Mouse (Mus musculus) liver, embryonic 13.5 days (tissue): ENCODE data around the gene Ldhc. TPM values are rescaled to one million over a fixed set of nuclear protein-coding genes. Genes with fewer than 3 reads are reported as not detected.

Source experiments
- ATAC-seq: fragments of 200-750 bp; cut with Nextera tagmentation; 2 replicates; pipeline ENCODE4 v1.8.0; 2017; ENCODE audit warnings: low read depth, mild to moderate bottlenecking, moderate number of reproducible peaks, moderate library complexity
- DNase-seq: peaks from one replicate; pipeline ENCODE4 v3.0.0; 2022
- H3K27ac ChIP-seq: fragments of 300-500 bp; sonication (generic); 2 replicates; pipeline ENCODE4 v1.5.1; 2015; ENCODE audit warnings: moderate library complexity, mild to moderate bottlenecking, inconsistent platforms
- H3K27me3 ChIP-seq: fragments of 300-500 bp; sonication (generic); 2 replicates; pipeline ENCODE4 v1.6.1; 2015; ENCODE audit warnings: mild to moderate bottlenecking, inconsistent platforms
- H3K36me3 ChIP-seq: fragments of 300-500 bp; sonication (generic); 2 replicates; pipeline ENCODE4 v1.6.1; 2015; ENCODE audit warnings: mild to moderate bottlenecking, inconsistent platforms
- H3K4me1 ChIP-seq: fragments of 300-500 bp; sonication (generic); replicated peaks from 2 replicates; pipeline ENCODE4 v1.6.1; 2015; ENCODE audit warnings: inconsistent platforms
- H3K4me2 ChIP-seq: fragments of 300-500 bp; sonication (generic); 2 replicates; pipeline ENCODE4 v1.6.1; 2015; ENCODE audit warnings: inconsistent platforms, mild to moderate bottlenecking, moderate library complexity
- H3K4me3 ChIP-seq: fragments of 300-500 bp; sonication (generic); replicated peaks from 2 replicates; pipeline ENCODE4 v1.5.1; 2015; ENCODE audit warnings: mild to moderate bottlenecking, inconsistent platforms
- H3K9ac ChIP-seq: fragments of 300-500 bp; sonication (generic); 2 replicates; pipeline ENCODE4 v1.6.1; 2015; ENCODE audit warnings: mild to moderate bottlenecking, inconsistent platforms
- H3K9me3 ChIP-seq: fragments of 300-500 bp; sonication (generic); replicated peaks from 2 replicates; pipeline ENCODE4 v1.6.1; 2016; ENCODE audit warnings: inconsistent platforms
- whole genome bisulfite sequencing: fragments of 180-500 bp; shearing (Covaris S2); methylation state at CpG from one replicate; pipeline ENCODE4 v1.1.7; 2015; ENCODE audit not compliant: insufficient replicate concordance; 5-methylcytosine and 5-hydroxymethylcytosine counted together
- polyA plus RNA-seq: library from polyadenylated mRNA; unstranded; fragments of >200 nt; fragmentation: Nextera tagmentation; extraction: Ambion mirVana; gene quantifications from 2 replicates; pipeline ENCODE4 v1.2.1, GENCODE M21; 2015

Ldhc gene
- polyA plus RNA-seq, 1 experiment from 2014 or later, result 0.55 TPM

DNA sequence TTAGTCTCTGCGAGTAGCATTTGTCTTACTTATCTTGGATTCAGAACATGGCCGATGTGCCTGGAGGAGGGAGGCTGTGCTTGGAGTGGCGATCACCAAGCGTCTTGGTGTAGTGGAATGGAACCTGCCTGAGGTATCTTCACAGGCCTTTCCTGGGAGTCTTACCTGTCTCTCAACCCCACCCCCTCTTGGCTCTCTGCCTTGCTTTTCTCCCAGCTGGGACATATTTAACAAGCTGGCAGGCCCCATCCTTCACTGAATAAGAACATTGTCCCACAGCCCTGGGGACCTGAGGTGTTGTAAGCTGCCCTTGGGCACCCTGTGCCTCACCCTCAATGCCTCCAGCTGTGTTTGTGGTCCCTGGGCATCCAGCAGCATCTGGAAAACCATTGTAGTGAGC lies 17.4 kb upstream of the Ldhc start:
- DNase-seq (no peak), ATAC-seq (no peak)
- Histone ChIP-seq H3K36me3 (peaks cover 13% of the 10 kb centered on the region), H3K9ac (no peak overlapping the region), H3K4me3 (no peak overlapping the region), H3K27me3 (no peaks in the 10 kb centered on the region), H3K4me2 (no peak overlapping the region), H3K9me3 (no peaks in the 10 kb centered on the region), H3K4me1 (peaks cover 80% of the 10 kb centered on the region), H3K27ac (no peak overlapping the region)
- whole genome bisulfite sequencing, result 77% methylated on average over 4 of the region's 4 CpGs

DNA sequence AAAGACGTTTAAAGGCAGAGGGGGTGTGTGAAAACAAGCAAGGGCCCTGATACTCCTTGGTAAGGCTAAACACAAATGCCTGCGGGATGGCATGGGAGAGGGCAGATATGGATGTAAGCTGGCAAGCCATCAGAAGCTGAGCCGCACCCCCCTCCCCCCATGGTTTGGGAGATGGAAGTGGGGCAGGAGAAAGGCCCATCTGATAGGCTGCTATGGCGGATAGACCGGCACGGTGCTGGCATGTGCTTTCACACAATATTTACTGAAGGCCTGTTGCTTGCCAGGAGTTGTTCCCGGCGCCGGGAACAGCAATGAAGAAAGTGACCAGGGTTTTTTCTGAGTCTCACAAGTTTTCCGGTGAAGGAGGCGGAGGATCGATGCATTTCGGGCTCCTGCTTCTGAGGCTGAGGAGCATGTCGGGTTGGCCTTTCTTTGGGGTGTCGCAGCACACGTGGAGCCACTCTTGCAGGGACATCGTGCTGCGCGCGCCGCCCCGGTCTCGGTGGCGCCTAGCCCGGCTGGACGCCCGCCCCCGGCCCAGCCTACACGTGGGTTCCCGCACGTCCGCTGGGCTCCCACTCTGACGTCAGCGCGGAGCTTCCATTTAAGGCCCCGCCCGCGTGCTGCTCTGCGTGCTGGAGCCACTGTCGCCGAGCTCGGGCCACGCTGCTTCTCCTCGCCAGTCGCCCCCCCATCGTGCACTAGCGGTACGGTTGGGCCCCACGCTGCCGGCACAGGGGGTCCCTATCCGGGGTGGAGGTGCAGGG lies 15.6 kb upstream of the Ldhc start:
- ATAC-seq (peak; percentile 77), DNase-seq (peak; percentile 82)
- Histone ChIP-seq H3K27me3 (no peaks in the 10 kb centered on the region), H3K9ac (peak overlapping the region; percentile 93), H3K4me1 (peaks cover 63% of the 10 kb centered on the region), H3K27ac (peak overlapping the region; percentile 89), H3K9me3 (no peaks in the 10 kb centered on the region), H3K4me2 (peak overlapping the region; percentile 98), H3K4me3 (peak overlapping the region; percentile 81), H3K36me3 (peaks cover 31% of the 10 kb centered on the region)
- WGBS, result under 1% methylated on average over 51 of the region's 51 CpGs

DNA sequence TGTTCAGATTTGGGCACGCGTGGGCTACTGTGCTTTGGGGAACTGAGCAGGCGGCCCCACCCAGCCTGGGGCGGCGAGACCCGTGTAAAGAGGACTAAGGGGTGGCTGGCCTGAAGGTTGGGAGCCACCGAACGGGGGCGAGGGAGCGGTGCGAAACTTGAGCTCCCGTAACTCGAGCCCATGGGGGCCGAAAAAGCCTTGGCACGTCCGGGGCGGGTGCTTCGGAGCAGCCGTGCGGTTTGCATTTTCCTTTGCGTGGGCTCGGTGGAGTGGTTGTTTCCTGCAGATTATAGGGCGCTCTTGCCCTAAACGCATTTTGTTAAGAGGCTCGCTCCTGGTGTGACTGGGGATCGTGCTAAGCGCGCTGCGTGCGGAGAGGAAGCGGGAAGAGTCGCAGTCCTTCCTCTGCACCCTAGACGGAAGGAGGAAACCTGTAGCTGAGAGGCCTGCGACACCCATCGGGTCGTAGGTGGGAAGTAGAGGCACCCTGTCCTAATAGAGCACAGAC lies 15.0 kb upstream of the Ldhc start:
- peak; percentile 42 for ATAC-seq
- H3K27ac ChIP-seq, result peak overlapping the region; percentile 89
- peak overlapping the region; percentile 98 for H3K4me2 ChIP-seq
- no peaks in the 10 kb centered on the region for H3K9me3 ChIP-seq
- under 1% methylated on average over 36 of the region's 36 CpGs for WGBS
- peak overlapping the region; percentile 81 for H3K4me3 ChIP-seq
- DNase-seq, result no peak
- H3K9ac ChIP-seq, result peak overlapping the region; percentile 93
- peaks cover 38% of the 10 kb centered on the region for H3K36me3 ChIP-seq
- H3K27me3 ChIP-seq, result no peaks in the 10 kb centered on the region
- H3K4me1 ChIP-seq, result peaks cover 57% of the 10 kb centered on the region

DNA sequence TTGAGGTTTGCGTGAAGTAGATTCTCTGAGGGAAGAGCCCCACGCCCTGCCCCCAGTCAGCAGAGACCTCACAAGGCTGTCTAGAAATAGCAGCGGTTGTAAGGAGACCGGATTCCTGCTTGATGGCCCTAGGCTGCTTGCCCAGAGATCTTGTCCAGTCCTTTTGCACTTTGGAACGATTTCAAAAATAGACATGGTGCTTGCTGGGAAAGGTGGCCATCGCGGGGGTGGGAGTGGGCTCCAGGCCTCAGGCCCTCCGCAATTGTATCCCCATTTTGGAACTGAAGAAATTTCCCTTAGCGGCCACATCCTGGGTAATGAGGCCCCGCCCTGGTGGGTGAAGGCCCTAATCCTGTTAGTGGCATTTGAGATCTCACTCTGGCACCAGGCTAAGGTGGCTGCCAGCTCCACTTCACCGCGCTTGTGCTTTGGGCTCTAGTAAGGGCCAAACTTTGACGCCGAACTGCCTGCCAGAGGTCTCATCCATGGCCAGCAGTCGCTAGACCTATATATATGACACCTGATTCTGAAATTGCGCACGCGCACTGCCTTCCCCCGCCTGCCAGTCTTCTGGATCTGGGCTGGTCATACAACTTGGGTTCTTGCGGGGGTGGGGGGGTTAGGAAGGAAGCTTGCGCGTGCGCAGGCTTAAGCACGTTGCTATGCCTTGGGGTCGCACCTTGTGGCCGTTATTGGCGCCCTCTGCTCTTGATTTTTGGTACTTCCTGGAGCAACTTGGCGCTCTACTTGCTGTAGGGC lies 14.3 kb upstream of the Ldhc start:
- H3K9me3 ChIP-seq, result no peaks in the 10 kb centered on the region

DNA sequence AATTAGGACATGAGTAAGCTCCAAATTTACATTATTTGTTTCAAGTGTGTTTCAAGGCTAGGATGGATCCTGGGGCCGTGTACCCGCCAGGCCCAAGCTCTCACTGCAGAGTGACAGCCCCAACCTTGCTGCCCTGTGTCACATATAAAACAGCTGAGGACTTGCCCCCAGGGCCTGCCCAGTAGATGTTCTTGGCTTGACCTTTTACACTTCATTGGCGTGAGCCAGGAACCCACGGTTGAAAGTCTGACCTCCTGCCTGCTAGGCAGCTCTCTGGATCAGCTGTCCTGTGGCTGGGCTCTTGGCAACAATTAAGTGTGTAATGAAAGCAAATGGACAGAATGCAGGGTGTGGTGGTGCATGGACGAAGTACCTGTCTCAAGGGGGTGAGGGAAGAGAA lies 11.7 kb upstream of the Ldhc start:
- Histone ChIP-seq H3K9me3 (no peaks in the 10 kb centered on the region), H3K9ac (no peak overlapping the region), H3K27me3 (no peaks in the 10 kb centered on the region), H3K4me2 (no peak overlapping the region), H3K4me3 (no peak overlapping the region), H3K27ac (no peak overlapping the region), H3K4me1 (peaks cover 33% of the 10 kb centered on the region), H3K36me3 (peaks cover 70% of the 10 kb centered on the region)
- ATAC-seq (no peak), DNase-seq (no peak)
- WGBS, result 80% methylated on average over 5 of the region's 5 CpGs

More for the DNA sequence above, 14.3 kb upstream of the Ldhc start:
- peak overlapping the region; percentile 81 for H3K4me3 ChIP-seq
- ATAC-seq, result peak; percentile 45
- peak overlapping the region; percentile 93 for H3K9ac ChIP-seq
- WGBS, result under 1% methylated on average over 28 of the region's 28 CpGs
- H3K4me2 ChIP-seq, result peak overlapping the region; percentile 98
- no peaks in the 10 kb centered on the region for H3K27me3 ChIP-seq
- DNase-seq, result peak; percentile 74
- H3K4me1 ChIP-seq, result peaks cover 50% of the 10 kb centered on the region
- H3K36me3 ChIP-seq, result peaks cover 44% of the 10 kb centered on the region
- peak overlapping the region; percentile 89 for H3K27ac ChIP-seq

DNA sequence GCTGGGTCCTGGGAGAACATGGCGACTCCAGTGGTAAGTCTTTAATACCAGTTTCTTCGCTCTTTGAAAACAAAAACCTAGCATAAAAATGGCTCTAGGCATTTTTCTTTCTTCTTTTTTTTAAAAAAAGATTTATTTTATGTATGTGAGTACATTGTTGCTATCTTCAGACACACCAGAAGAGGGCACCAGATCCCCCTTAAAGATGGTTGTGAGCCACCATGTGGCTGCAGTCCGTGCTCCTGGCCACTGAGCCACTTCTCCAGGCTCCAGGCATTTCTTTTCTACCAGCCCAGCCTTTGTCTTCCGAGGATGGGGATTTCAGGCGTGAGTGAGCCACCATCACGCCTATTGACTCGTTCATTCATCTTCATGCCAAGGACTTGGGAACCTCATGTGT lies 10.0 kb upstream of the Ldhc start:
- WGBS, result 81% methylated on average over 7 of the region's 7 CpGs
- ATAC-seq (no peak), DNase-seq (no peak)
- no peaks in the 10 kb centered on the region for H3K27me3 ChIP-seq
- no peak overlapping the region for H3K4me3 ChIP-seq
- H3K9me3 ChIP-seq, result no peaks in the 10 kb centered on the region
- no peak overlapping the region for H3K9ac ChIP-seq
- no peak overlapping the region for H3K4me2 ChIP-seq
- peaks cover 88% of the 10 kb centered on the region for H3K36me3 ChIP-seq
- no peak overlapping the region for H3K27ac ChIP-seq
- H3K4me1 ChIP-seq, result peaks cover 19% of the 10 kb centered on the region

DNA sequence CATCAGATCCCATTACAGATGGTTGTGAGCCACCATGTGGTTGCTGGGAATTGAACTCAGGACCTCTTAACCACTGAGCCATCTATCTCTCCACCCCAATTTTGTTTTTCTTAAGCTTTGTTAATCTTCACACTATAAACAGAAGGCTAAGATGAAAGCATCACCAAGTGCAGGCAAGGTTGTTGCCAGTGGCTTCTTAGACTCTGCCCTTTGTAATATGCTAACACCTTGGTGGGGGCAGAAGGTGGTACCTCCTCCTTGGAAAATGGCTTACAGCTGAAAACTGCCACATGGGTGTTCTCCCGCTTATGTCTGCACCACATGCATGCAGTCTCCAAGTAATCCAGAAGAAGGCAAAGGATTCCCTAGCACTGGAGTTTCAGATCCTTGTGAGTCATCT lies 8.3 kb upstream of the Ldhc start:
- no peak overlapping the region for H3K27ac ChIP-seq
- ATAC-seq, result no peak
- no peak for DNase-seq
- H3K4me2 ChIP-seq, result no peak overlapping the region
- H3K4me1 ChIP-seq, result peaks cover 5% of the 10 kb centered on the region
- H3K9me3 ChIP-seq, result no peaks in the 10 kb centered on the region
- H3K9ac ChIP-seq, result no peak overlapping the region
- no peak overlapping the region for H3K4me3 ChIP-seq
- H3K36me3 ChIP-seq, result peaks cover 82% of the 10 kb centered on the region
- WGBS, result 88% methylated on average over 1 of the region's 1 CpGs
- H3K27me3 ChIP-seq, result no peaks in the 10 kb centered on the region

DNA sequence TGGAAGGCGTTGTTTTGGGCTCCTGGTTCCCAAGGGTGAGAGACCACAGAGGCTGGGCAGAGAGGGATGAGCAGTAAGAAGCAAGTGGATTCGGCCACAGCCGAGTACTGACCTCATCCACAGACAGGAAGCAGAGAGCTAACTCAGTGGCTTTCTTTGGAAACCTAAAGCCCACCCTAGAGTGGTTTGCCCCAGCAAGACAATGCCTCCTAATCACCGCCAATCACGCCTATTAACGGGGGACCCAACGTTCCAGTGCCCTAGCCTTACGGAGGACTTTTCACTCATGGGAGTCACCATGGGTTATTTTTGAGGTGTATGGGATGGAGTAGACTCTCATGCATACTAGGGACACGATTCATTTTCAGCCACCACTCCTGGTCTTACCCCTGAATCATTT lies 7.6 kb upstream of the Ldhc start:
- no peak overlapping the region for H3K4me3 ChIP-seq
- peaks cover 77% of the 10 kb centered on the region for H3K36me3 ChIP-seq
- H3K9ac ChIP-seq, result no peak overlapping the region
- 0 out of 2 replicates have a peak, but pooled peaks cover 3% of the 10 kb centered on the region for H3K4me1 ChIP-seq
- ATAC-seq (no peak), DNase-seq (no peak)
- H3K9me3 ChIP-seq, result no peaks in the 10 kb centered on the region
- no peak overlapping the region for H3K27ac ChIP-seq
- no peaks in the 10 kb centered on the region for H3K27me3 ChIP-seq
- WGBS, result 76% methylated on average over 9 of the region's 9 CpGs
- no peak overlapping the region for H3K4me2 ChIP-seq

DNA sequence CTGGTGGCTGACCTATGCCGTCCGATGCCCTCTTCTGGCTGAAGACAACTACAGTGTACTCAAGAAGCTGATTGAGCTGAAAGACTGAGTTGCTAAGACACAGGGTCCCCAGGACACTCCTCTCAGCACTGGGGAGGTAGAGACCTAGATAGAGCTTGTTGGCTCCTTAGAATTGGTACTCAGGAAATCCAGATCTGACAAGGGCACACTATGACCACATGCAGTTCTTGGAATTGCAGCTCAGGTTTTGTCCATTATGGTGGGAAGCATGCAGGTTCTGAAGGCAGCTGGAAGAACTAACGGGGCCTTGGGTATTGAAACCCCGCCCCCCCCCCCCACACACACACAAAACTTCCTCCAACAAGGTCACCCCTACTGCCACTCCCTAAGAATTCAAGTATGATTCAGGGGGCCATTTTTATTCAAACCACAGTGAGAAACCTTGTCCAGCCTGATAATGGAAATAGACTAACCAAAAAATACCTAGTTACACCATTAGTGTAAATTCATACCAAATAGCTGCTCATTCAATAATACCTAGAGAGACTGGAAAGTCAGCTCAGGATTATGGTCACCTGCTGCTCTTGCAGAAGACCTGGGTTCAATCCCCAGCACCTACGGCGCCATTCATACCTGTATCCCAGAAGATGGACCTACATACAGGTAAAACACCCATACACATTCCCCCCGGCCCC lies 5.0 kb upstream of the Ldhc start:
- no peak overlapping the region for H3K9ac ChIP-seq
- peaks cover 50% of the 10 kb centered on the region for H3K36me3 ChIP-seq
- H3K4me1 ChIP-seq, result no peaks in the 10 kb centered on the region
- 58% methylated on average over 7 of the region's 7 CpGs for WGBS
- ATAC-seq, result no peak
- no peak overlapping the region for H3K4me2 ChIP-seq
- no peak overlapping the region for H3K4me3 ChIP-seq
- no peak for DNase-seq
- H3K27me3 ChIP-seq, result no peaks in the 10 kb centered on the region
- no peaks in the 10 kb centered on the region for H3K9me3 ChIP-seq
- H3K27ac ChIP-seq, result no peak overlapping the region

DNA sequence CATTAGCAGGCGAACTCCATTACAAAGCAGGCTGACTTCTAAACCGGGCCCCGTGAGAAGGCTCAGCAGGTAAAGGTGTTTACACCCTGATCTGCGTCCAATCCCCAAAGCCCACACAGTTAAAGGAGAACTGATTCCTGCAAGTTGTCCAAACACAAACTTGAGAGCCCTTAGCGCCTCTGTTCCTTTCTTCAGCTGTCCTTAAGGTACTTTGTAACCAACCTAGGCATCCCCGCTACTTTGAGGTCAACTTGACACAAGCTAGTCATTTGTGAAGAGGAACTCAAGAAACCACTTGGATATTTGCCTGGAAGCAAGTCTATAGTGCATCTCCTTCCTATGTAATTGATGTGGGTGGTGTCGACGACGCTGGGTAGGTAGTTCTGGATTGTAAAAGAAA lies 3.6 kb upstream of the Ldhc start:
- H3K27me3 ChIP-seq, result no peaks in the 10 kb centered on the region
- no peaks in the 10 kb centered on the region for H3K4me1 ChIP-seq
- DNase-seq, result no peak
- no peak overlapping the region for H3K9ac ChIP-seq
- H3K4me2 ChIP-seq, result no peak overlapping the region
- H3K27ac ChIP-seq, result no peak overlapping the region
- no peaks in the 10 kb centered on the region for H3K9me3 ChIP-seq
- H3K4me3 ChIP-seq, result no peak overlapping the region
- ATAC-seq, result no peak
- H3K36me3 ChIP-seq, result peaks cover 36% of the 10 kb centered on the region
- WGBS, result 72% methylated on average over 9 of the region's 9 CpGs

DNA sequence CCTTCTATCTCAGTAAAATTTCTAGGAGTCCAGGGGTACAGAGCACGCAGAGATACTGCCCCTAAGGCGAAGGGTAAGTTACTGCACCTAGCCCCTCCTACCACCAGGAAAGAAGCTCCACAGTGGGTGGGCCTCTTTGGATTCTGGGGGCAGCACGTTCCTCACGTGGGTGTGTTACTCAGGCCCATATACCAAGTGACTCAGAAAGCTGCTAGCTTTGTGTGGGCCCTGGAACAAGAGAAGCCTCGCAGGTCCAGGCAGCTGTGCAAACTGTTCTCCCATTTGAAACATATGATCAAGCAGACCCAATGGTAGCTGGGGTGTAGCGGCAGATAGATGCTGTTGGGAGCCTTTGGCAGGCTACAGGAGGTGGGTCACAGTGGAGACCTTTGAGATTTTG lies 2.0 kb upstream of the Ldhc start:
- no peak overlapping the region for H3K4me2 ChIP-seq
- H3K4me3 ChIP-seq, result no peak overlapping the region
- peaks cover 20% of the 10 kb centered on the region for H3K36me3 ChIP-seq
- ATAC-seq, result no peak
- WGBS, result 48% methylated on average over 6 of the region's 6 CpGs
- H3K9me3 ChIP-seq, result no peaks in the 10 kb centered on the region
- no peak overlapping the region for H3K27ac ChIP-seq
- no peaks in the 10 kb centered on the region for H3K27me3 ChIP-seq
- H3K9ac ChIP-seq, result no peak overlapping the region
- no peaks in the 10 kb centered on the region for H3K4me1 ChIP-seq
- no peak for DNase-seq
